Mouse (Mus musculus) mouse embryonic stem cell (cell line): ENCODE measurements around the gene Camk1d.

Experiments used
- in situ Hi-C, 2 experiments: fragments of 300-500 bp; cut with MboI; formaldehyde crosslinking; loops; 1 replicate in 1 of 2; 3 replicates in 1 of 2; pipeline ENCODE4 v1.14.3; 2019 to 2020; ENCODE audit warnings: low sequenced_read_pairs in 2 of 2, low pct_unique_long_range_greater_than_20kb in 1 of 2, mixed read lengths in 1 of 2; ENCODE audit not compliant: unreplicated experiment in 1 of 2

The Camk1d gene

GRCm38 (mm10) chr2:5673816-5674215, 40.5 kb downstream of the Camk1d start:
- in situ Hi-C loops = no loop called here

- in situ Hi-C loops = no loop called here
Observed at GRCm38 (mm10) chr2:5672906-5673589, 41.3 kb downstream of the Camk1d start.

DNA sequence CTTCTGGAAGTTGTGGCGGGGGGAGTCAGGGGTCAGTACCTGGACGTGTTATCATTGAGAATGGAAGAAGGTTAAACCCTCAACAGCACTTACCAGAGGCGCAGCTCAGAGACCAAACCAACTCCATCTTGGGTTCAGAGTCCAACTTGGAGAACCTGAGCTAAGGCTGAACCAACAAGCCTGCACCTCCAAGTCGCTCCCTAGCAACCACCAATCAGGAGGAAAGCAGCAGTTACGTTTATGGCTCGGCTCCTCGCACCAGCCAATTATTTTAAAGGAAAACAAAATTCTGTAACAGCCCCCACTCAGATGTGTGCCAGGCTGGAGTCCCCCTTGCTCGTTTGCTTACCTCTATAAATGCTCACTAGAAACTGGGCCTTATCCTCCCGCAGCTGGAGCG, 44.2 kb downstream of the Camk1d start:
- in situ Hi-C loops = no loop called here

- in situ Hi-C loops = no loop called here
Observed at GRCm38 (mm10) chr2:5669498-5670040, 44.7 kb downstream of the Camk1d start.

DNA sequence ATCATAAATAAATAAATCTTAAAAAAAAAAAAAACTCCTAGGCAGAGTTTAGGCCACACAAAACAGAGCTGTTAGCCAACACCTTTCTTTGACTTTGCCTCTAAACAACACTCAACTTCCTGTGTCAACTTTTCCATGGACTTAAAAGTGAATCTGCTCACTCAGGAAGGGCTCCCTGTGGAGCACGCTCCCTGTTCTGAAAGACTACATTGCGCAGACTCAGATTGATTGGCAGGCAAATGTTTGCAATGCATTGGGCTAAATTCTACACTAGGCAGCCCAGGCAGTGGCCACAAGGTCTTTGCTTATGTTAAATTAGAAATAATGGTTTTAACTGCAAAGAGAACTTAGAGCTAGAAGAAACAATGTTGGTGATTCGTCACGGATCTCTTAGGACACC, 45.4 kb downstream of the Camk1d start:
- in situ Hi-C loops = no loop called here

- in situ Hi-C loops = no loop called here
Observed at GRCm38 (mm10) chr2:5663499-5663898, 50.8 kb downstream of the Camk1d start.

GRCm38 (mm10) chr2:5661946-5662345, 52.4 kb downstream of the Camk1d start:
- in situ Hi-C loops = no loop called here

GRCm38 (mm10) chr2:5658000-5658399, 56.3 kb downstream of the Camk1d start:
- in situ Hi-C loops = no loop called here

- in situ Hi-C loops = no loop called here
Observed at GRCm38 (mm10) chr2:5656326-5656725, 58.0 kb downstream of the Camk1d start.

DNA sequence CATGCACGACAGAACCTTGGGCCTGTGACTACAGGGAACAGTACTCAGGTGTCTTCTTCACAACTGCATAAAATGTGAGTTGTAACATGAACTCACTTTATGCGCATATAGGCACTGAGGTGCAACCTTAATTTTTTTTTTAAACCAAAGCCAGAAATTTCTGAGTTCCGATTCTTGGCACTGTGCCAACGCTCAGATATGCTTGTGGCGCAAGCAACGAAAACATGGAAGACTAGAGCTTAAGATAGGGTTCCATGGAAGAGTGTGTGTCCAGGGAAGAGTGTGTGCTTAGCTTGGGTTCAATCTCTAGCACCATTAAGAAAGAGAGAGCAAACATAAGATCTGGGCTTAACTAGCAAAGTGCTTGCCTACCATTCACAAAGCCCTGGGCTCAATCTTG, 62.2 kb downstream of the Camk1d start:
- in situ Hi-C loops = no loop called here

GRCm38 (mm10) chr2:5651285-5651870, 62.9 kb downstream of the Camk1d start:
- in situ Hi-C loops = no loop called here

DNA sequence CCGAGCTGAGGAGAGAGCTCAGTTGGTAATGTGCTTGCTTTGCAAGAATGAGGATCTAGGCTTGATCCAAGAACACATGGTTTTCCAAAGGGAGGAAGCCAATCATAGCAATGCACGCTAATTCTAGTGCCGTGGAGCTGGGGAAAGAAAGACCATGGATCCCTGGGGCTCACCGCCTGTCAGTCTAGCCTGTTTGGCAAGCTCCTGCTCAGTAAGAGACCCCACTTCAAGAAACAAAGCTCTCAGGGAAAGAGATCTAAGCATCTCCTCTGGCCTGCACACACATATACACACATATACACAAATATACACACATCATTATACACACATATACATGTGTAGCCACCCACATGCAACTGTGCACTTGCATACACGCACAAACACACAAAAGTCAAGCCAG, 65.1 kb downstream of the Camk1d start:
- in situ Hi-C loops = no loop called here

DNA sequence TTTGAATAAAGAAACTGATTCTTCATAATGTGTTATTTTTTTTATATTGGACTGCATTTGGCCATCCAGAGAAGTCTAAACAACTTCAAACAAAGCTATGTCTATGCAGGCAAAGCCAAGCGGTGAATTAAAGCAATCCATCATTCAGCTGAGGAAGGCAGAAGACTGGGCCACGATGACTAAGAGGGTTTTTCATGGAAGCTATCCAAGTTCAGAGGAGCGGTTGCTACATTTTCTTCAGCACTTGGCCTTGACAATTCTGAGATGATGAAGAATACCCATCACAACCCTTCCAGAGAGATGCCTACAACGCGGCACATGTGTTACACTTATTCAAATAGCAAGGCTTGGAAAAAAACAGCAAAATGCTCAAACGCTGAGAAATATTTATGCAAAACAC, 65.6 kb downstream of the Camk1d start:
- in situ Hi-C loops = no loop called here

- in situ Hi-C loops = no loop called here
Observed at GRCm38 (mm10) chr2:5646322-5646721, 68.0 kb downstream of the Camk1d start.

GRCm38 (mm10) chr2:5645584-5645983, 68.7 kb downstream of the Camk1d start:
- in situ Hi-C loops = no loop called here

DNA sequence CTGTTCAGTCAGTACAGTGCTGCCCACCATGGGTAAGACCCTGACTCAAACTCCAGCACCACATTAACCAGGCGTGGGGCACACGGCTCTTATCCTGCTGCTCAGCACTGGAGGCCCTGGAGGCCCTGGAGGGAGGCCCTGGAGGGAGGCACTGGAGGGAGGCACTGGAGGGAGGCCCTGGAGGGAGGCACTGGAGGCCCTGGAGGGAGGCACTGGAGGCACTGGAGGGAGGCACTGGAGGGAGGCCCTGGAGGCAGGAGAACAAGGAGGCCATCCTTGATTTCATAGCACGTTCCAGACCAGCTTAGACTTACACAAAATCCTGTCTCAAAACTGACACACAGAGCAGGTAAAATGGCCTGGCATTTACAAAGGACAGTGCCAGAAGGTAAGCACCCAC, 70.4 kb downstream of the Camk1d start:
- in situ Hi-C loops = no loop called here

GRCm38 (mm10) chr2:5643226-5643625, 71.1 kb downstream of the Camk1d start:
- in situ Hi-C loops = no loop called here

- in situ Hi-C loops = no loop called here
Observed at GRCm38 (mm10) chr2:5642624-5643023, 71.7 kb downstream of the Camk1d start.

- in situ Hi-C loops = no loop called here
Observed at GRCm38 (mm10) chr2:5641678-5642077, 72.6 kb downstream of the Camk1d start.

DNA sequence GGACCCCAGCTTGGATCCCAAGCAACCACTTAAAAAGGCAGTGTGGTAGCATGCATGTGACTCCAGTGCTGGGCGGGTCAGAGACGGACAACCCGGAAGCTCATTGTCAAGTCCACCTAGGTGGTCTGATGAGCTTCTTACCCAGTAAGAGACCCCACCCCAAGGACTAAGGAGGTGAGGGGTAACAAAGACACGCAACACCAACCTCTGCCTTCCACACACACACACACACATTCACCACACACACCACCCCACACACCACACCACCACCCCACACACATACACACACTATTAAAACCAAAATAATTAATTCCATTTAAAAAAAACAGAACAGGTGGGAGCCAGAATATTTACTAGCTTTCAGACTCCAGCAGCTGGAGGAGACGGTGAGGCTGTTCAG, 73.7 kb downstream of the Camk1d start:
- in situ Hi-C loops = no loop called here
